In the genomic region with DNA sequence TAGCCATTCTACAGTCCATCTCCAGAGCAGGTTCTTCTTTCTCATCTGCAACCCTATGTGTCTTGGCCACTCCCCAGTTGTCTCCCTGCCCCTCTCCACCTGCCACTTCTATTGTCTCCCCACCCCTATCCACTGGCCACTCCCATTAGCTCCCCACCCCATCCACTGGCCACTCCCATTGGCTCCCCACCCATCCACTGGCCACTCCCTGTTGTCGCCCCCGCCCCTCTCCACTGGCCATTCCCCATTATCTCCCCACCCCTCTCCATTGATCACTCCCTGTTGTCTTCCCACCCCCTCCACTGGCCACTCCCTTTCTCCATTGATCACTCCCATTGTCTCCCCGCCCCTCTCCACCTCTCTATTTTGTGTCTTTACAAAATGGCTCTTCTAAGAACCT, we compare ENCODE assay signal across 14 mouse cellular contexts. TPM values are rescaled to one million over a fixed set of nuclear protein-coding genes. Genes with fewer than 3 reads are reported as not detected.
DNase-seq lines count a peak whose midpoint lies in the region; ATAC-seq lines count a peak whose summit lies in the region.
"Had no signal": no experiment of that assay in that cellular context is flagged by ENCODE, and none has a peak within 500 bp of the region (broad histone marks: within the 10 kb centered on the region; RNA-seq: fewer than 3 reads in every experiment).

No protein-coding gene starts in this region.

- 53% methylated on average over 3 of the region's 3 CpGs for WGBS in embryonic facial prominence, embryonic 11.5 days
- WGBS in hindbrain, embryonic 14.5 days, result 55% methylated on average over 3 of the region's 3 CpGs
- 28% methylated on average over 3 of the region's 3 CpGs for WGBS in neural tube, embryonic 15.5 days
- WGBS in intestine, embryonic 16.5 days, result 57% methylated on average over 3 of the region's 3 CpGs

- intact Hi-C loops in left cerebral cortex, postnatal 4 days (cut with DNase I), result no loop called here

- 0 out of 2 replicates have a peak, but pooled peaks have one; percentile 24 for ATAC-seq in embryonic facial prominence, embryonic 11.5 days (replicated peaks; ENCODE audit: insufficient number of reproducible peaks, low FRiP score, low TSS enrichment, low read depth)
- ATAC-seq in hindbrain, embryonic 14.5 days (ENCODE audit: low FRiP score), result no peak
- no peak for ATAC-seq in neural tube, embryonic 15.5 days (ENCODE audit: low FRiP score)
- no peak for ATAC-seq in intestine, embryonic 16.5 days

- H3K27ac ChIP-seq in embryonic facial prominence, embryonic 11.5 days (replicated peaks; ENCODE audit: low read depth, low read length), result no peak overlapping the region
- H3K27ac ChIP-seq in hindbrain, embryonic 14.5 days, result peak overlapping the region; percentile 82
- peak overlapping the region; percentile 64; the same call in 1 of the 2 replicates for H3K27ac ChIP-seq in neural tube, embryonic 15.5 days (replicated peaks)
- H3K27ac ChIP-seq in intestine, embryonic 16.5 days (ENCODE audit: low read length), result no peak overlapping the region
- H3K27ac ChIP-seq: heart, embryonic 10.5 days; liver, embryonic 13.5 days had no signal

- no peaks in the 10 kb centered on the region for H3K36me3 ChIP-seq in embryonic facial prominence, embryonic 11.5 days (replicated peaks; ENCODE audit: control insufficient read depth, insufficient read depth, low read depth, low read length)
- H3K36me3 ChIP-seq in hindbrain, embryonic 14.5 days (replicated peaks; ENCODE audit: control insufficient read depth, insufficient read depth), result no peaks in the 10 kb centered on the region
- no peaks in the 10 kb centered on the region for H3K36me3 ChIP-seq in neural tube, embryonic 15.5 days
- H3K36me3 ChIP-seq in intestine, embryonic 16.5 days (ENCODE audit: control insufficient read depth, insufficient read depth, low read length), result no peaks in the 10 kb centered on the region
- H3K36me3 ChIP-seq: heart, embryonic 10.5 days; liver, embryonic 13.5 days had no signal

- H3K27me3 ChIP-seq in embryonic facial prominence, embryonic 11.5 days (ENCODE audit: control insufficient read depth, insufficient read depth, low read length), result no peaks in the 10 kb centered on the region
- no peaks in the 10 kb centered on the region for H3K27me3 ChIP-seq in hindbrain, embryonic 14.5 days (ENCODE audit: control insufficient read depth, insufficient read depth, low read length)
- no peaks in the 10 kb centered on the region for H3K27me3 ChIP-seq in neural tube, embryonic 15.5 days (replicated peaks)
- H3K27me3 ChIP-seq in intestine, embryonic 16.5 days (replicated peaks; ENCODE audit: control insufficient read depth, insufficient read depth, low read length), result no peaks in the 10 kb centered on the region

- no peak overlapping the region for H3K9ac ChIP-seq in embryonic facial prominence, embryonic 11.5 days (replicated peaks; ENCODE audit: low read length)
- no peak overlapping the region for H3K9ac ChIP-seq in hindbrain, embryonic 14.5 days
- no peak overlapping the region for H3K9ac ChIP-seq in neural tube, embryonic 15.5 days (replicated peaks)
- no peak overlapping the region for H3K9ac ChIP-seq in intestine, embryonic 16.5 days (ENCODE audit: low read depth, low read length)
- H3K9ac ChIP-seq: liver, embryonic 13.5 days had no signal

- no peak overlapping the region for H3K4me2 ChIP-seq in embryonic facial prominence, embryonic 11.5 days (ENCODE audit: low read depth, low read length)
- peak overlapping the region; percentile 1; the same call in 1 of the 2 replicates for H3K4me2 ChIP-seq in hindbrain, embryonic 14.5 days (replicated peaks)
- H3K4me2 ChIP-seq in neural tube, embryonic 15.5 days, result no peak overlapping the region
- no peak overlapping the region for H3K4me2 ChIP-seq in intestine, embryonic 16.5 days (ENCODE audit: low read depth, low read length)
- H3K4me2 ChIP-seq: liver, embryonic 13.5 days had no signal

- peak; percentile 84 for DNase-seq in left cerebral cortex, postnatal 4 days
- no peak for DNase-seq in left cerebral cortex, adult 18-20 months (ENCODE audit: low spot score in 2 of 2)
- DNase-seq in embryonic facial prominence, embryonic 11.5 days (ENCODE audit: low spot score), result no peak
- no peak for DNase-seq in hindbrain, embryonic 14.5 days (ENCODE audit: low spot score)
- no peak for DNase-seq in thymus, postnatal 4 days
- no peak for DNase-seq in gastrocnemius, adult 18-20 months (ENCODE audit: low spot score)
- DNase-seq: kidney, postnatal 25 days; liver, embryonic 13.5 days; lung, postnatal 4 days; right cerebral cortex, postnatal 4 days had no signal

- no peaks in the 10 kb centered on the region for H3K9me3 ChIP-seq in embryonic facial prominence, embryonic 11.5 days (replicated peaks; ENCODE audit: control insufficient read depth, low read length)
- no peaks in the 10 kb centered on the region for H3K9me3 ChIP-seq in hindbrain, embryonic 14.5 days (ENCODE audit: control insufficient read depth, low read length)
- H3K9me3 ChIP-seq in neural tube, embryonic 15.5 days (replicated peaks), result no peaks in the 10 kb centered on the region
- H3K9me3 ChIP-seq in intestine, embryonic 16.5 days (ENCODE audit: control insufficient read depth, low read length), result no peaks in the 10 kb centered on the region
- H3K9me3 ChIP-seq: heart, embryonic 10.5 days; liver, embryonic 13.5 days had no signal

- H3K4me3 ChIP-seq in embryonic facial prominence, embryonic 11.5 days (ENCODE audit: low read depth, low read length), result no peak overlapping the region
- no peak overlapping the region for H3K4me3 ChIP-seq in hindbrain, embryonic 14.5 days (replicated peaks; ENCODE audit: low read length)
- H3K4me3 ChIP-seq in neural tube, embryonic 15.5 days (replicated peaks), result no peak overlapping the region
- H3K4me3 ChIP-seq in intestine, embryonic 16.5 days (ENCODE audit: low read length), result no peak overlapping the region
- H3K4me3 ChIP-seq: heart, embryonic 10.5 days; left cerebral cortex, adult 2 months; liver, embryonic 13.5 days had no signal

- no peaks in the 10 kb centered on the region for H3K4me1 ChIP-seq in embryonic facial prominence, embryonic 11.5 days (ENCODE audit: control insufficient read depth, insufficient read depth, low read length)
- peaks cover 28% of the 10 kb centered on the region for H3K4me1 ChIP-seq in hindbrain, embryonic 14.5 days (replicated peaks; ENCODE audit: control insufficient read depth, insufficient read depth, low read length)
- H3K4me1 ChIP-seq in neural tube, embryonic 15.5 days, result peaks cover 31% of the 10 kb centered on the region
- no peaks in the 10 kb centered on the region for H3K4me1 ChIP-seq in intestine, embryonic 16.5 days (ENCODE audit: control insufficient read depth, insufficient read depth, low read length)
- H3K4me1 ChIP-seq: heart, embryonic 10.5 days; liver, embryonic 13.5 days had no signal

RNA-seq across cellular contexts. Expression of a gene that starts 39.2 kb away (rescaled TPM):
- total RNA-seq in left cerebral cortex, postnatal 4 days (2021), result 100 to 1,000 TPM; 106 to 113 TPM
- 100 to 1,000 TPM; 197 to 226 TPM for total RNA-seq in left cerebral cortex, adult 18-20 months (2021)
- 5.6 and 8.2 TPM in 2 replicates for polyA plus RNA-seq in embryonic facial prominence, embryonic 11.5 days (2014; fragmentation: Nextera tagmentation; extraction: Ambion mirVana)
- polyA plus RNA-seq in hindbrain, embryonic 14.5 days (2014; fragmentation: Nextera tagmentation; extraction: Ambion mirVana), result 22.2 and 23.2 TPM in 2 replicates
- polyA plus RNA-seq in neural tube, embryonic 15.5 days (2015; fragmentation: Nextera tagmentation; extraction: Ambion mirVana), result 24.9 and 29.2 TPM in 2 replicates
- 0.95 and 1.1 TPM in 2 replicates for polyA plus RNA-seq in intestine, embryonic 16.5 days (2015; fragmentation: Nextera tagmentation; extraction: Ambion mirVana)
- under 1 TPM; 0.07 to 0.37 TPM for total RNA-seq in gastrocnemius, adult 18-20 months (2021)

Comparison
In these comparisons a context has a peak if more than half of its experiments do, and no peak if none do; other contexts are left out.
1. H3K27ac ChIP-seq: peak in hindbrain, embryonic 14.5 days (single experiment) and neural tube, embryonic 15.5 days (single experiment); none in embryonic facial prominence, embryonic 11.5 days (single experiment) and intestine, embryonic 16.5 days (single experiment).